Mouse (Mus musculus): ENCODE results near the gene Hhatl.

Gene Hhatl

GRCm38 (mm10) chr9:121791757-121792521 is at the start of gene Hhatl:
Gene Hhatl, minus strand, starts transcription at chr9:121792507.
- no peak for DNase-seq

- DNase-seq = no peak
Observed at GRCm38 (mm10) chr9:121839622-121839965, 47.3 kb upstream of the Hhatl start.

GRCm38 (mm10) chr9:121838829-121839621 is 46.7 kb upstream of the Hhatl start, which contains the start of gene Ccdc13:
Gene Ccdc13, minus strand, starts transcription at chr9:121839461.
- DNase-seq = peak; percentile 69 to 73

- DNase-seq = no peak
Observed at GRCm38 (mm10) chr9:121838008-121838407, 45.7 kb upstream of the Hhatl start.

- DNase-seq = no peak
Observed at GRCm38 (mm10) chr9:121833825-121834224, 41.5 kb upstream of the Hhatl start.

GRCm38 (mm10) chr9:121830956-121831293 is 38.6 kb upstream of the Hhatl start:
- peak; percentile 86 to 89 for DNase-seq

GRCm38 (mm10) chr9:121830243-121830955 is 38.1 kb upstream of the Hhatl start:
- peak; percentile 55 to 57 for DNase-seq

GRCm38 (mm10) chr9:121829270-121829992 is 37.1 kb upstream of the Hhatl start:
- DNase-seq = no peak

GRCm38 (mm10) chr9:121828314-121828713 is 36.0 kb upstream of the Hhatl start:
- no peak for DNase-seq

GRCm38 (mm10) chr9:121826356-121826755 is 34.0 kb upstream of the Hhatl start:
- DNase-seq = no peak

- no peak for DNase-seq
Observed at GRCm38 (mm10) chr9:121823991-121824390, 31.7 kb upstream of the Hhatl start.

- DNase-seq = no peak
Observed at GRCm38 (mm10) chr9:121823051-121823450, 30.7 kb upstream of the Hhatl start.

- DNase-seq = no peak
Observed at GRCm38 (mm10) chr9:121822585-121822991, 30.3 kb upstream of the Hhatl start.

- no peak for DNase-seq
Observed at GRCm38 (mm10) chr9:121820765-121821164, 28.5 kb upstream of the Hhatl start.

- no peak for DNase-seq
Observed at GRCm38 (mm10) chr9:121819771-121820471, 27.6 kb upstream of the Hhatl start.

GRCm38 (mm10) chr9:121819073-121819770 is 26.9 kb upstream of the Hhatl start:
- no peak for DNase-seq

GRCm38 (mm10) chr9:121815183-121815582 is 22.9 kb upstream of the Hhatl start:
- no peak for DNase-seq

GRCm38 (mm10) chr9:121810081-121810821 is 17.9 kb upstream of the Hhatl start:
- no peak for DNase-seq

GRCm38 (mm10) chr9:121808511-121808910 is 16.2 kb upstream of the Hhatl start:
- no peak for DNase-seq

GRCm38 (mm10) chr9:121807947-121808346 is 15.6 kb upstream of the Hhatl start:
- DNase-seq = no peak

GRCm38 (mm10) chr9:121807546-121807945 is 15.2 kb upstream of the Hhatl start:
- DNase-seq = no peak
